Mouse (Mus musculus): Measurements from ENCODE around the gene Il1f6.
"Not testable (repeated sequence)": the region's sequence is repeated elsewhere in the genome, so short reads cannot be mapped to it uniquely, and the experiment has no call there.

Gene Il1f6

DNA sequence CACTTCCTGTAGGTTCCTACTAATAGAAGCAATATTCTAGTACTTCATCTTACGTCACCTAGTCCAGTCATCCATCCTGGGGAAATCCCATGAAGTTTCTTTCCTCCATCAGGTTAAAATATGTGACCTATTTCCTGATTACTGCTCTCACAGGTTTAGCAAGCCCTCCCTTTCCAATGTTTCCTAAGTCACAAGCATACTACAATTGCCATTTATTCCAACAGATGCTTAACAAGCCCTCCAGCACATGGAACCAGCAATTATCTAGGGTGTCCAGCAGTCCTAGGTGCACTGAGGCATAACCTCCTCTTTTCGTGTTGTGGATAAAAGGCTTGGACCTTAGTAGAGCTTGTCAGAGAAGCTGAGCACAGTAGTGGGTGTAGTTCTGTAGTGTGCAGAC is at the start of gene Il1f6:
Il1f6 (plus strand) TSS at position 301 of the 400 bp plus-strand sequence.
- no peak for DNase-seq (ENCODE audit: low spot score)

GRCm38 (mm10) chr2:24181683-24182331 is 33.4 kb upstream of the Il1f6 start:
- peak; percentile 3 for DNase-seq (ENCODE audit: low spot score)

GRCm38 (mm10) chr2:24182423-24183147 is 32.6 kb upstream of the Il1f6 start:
- not testable (repeated sequence) for DNase-seq (ENCODE audit: low spot score)

GRCm38 (mm10) chr2:24184092-24184491 is 31.1 kb upstream of the Il1f6 start:
- DNase-seq (ENCODE audit: low spot score) = not testable (repeated sequence)

DNA sequence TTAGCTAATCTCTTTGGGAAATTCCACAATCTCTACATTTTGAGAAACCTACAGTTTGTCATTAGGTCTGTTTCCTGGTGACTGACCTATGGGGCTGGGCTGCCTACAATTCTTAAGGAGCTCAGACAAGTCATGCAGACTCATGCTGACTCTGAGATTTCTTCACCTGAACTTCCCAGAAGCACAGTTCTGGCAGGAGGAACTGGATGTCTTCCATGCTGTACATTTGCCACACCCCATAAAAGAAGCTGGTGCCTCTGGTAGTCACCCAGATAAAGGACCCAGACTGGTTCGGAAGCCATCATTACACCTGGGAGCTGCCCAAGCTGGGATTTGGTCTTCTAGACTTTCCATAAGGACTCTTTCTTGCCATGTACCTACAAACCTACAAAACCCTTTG is 29.0 kb upstream of the Il1f6 start, which contains the start of gene Il1f9:
Il1f9 (plus strand) TSS at position 301 of the 400 bp plus-strand sequence.
- no peak for DNase-seq (ENCODE audit: low spot score)

GRCm38 (mm10) chr2:24187585-24187984 is 27.6 kb upstream of the Il1f6 start:
- no peak for DNase-seq (ENCODE audit: low spot score)

- DNase-seq (ENCODE audit: low spot score) = no peak
Observed at GRCm38 (mm10) chr2:24188189-24188588, 27.0 kb upstream of the Il1f6 start.

DNA sequence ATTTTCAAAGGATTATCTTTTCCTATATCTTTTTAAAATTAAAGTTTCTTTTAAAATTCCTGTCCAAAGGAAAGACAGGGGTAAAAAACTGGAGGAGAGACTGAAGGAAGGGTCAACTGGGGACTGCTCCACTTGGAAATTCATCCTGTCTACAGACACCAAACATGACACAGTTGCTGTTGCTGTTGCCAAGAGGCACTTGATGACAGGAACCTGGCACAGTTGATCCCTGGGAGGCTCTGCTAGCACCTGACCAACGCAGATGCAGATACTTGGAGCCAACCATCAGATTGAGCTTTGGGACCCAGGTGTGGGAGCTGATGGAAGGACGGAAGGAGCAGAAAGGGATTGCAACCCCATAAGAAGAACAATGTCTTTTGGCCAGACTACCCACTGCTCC is 12.0 kb downstream of the Il1f6 start:
- DNase-seq (ENCODE audit: low spot score) = no peak

DNA sequence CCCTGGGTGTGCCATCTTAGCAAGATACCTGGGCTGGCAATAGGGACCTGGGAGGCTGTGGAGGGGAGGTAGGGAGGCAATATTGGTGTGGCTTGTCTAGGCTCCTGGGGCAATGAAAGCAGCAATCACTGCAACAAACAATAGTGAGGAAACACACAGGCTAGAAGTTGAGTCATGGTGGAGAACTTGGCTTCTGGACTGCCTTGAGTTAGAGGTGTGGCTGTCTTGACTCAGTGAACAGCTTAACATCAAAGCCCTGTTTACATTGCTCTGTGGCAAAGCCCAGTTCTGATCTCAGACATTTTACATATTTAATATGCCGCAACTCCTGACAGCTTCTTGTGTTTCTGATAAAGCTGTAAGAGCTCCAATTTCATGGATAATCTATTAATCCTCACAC is 52.3 kb downstream of the Il1f6 start:
- no peak for DNase-seq (ENCODE audit: low spot score)

DNA sequence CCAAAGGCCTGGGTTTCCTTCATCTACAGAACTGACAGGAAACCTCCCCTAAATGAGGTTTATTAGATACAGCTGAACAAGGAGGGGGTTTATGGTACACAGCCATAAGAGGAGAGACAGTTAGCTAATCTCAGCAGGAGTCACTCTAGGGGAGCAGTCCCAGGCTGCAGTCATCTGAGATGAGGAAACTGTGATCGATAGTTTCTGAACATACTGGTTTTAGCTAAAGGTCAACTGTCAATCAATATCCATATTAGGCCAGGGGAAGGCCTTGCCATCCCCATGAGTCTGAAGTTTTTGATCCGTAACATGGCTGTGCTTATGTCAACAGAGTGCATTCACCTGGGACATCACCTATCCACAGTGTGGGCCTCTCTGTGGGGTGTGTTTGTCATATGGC is 58.4 kb downstream of the Il1f6 start:
- no peak for DNase-seq (ENCODE audit: low spot score)

DNA sequence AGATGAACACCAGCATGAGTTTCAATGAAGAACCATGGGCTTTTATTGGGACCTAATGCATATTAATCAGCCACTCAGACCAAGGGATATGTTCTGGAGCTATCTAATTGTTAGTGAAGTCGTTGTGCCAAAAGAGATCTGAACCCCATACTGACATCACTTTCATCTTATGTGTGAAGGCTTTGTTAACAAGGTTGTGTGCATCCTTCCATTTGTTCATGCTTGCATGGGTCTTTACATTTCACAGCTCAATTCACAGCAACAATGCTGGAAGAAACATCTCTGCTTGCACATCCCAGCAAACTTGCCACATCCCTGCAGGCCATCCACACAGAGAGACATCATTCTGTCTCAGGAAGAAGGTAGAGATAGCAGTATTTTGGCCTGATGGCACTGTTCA is 59.9 kb downstream of the Il1f6 start:
- DNase-seq (ENCODE audit: low spot score) = no peak

Measured in ovary, postnatal 10 days (tissue).